Mouse (Mus musculus): ENCODE results near the gene Gm10283. TPM values are rescaled to one million over a fixed set of nuclear protein-coding genes. Genes with fewer than 3 reads are reported as not detected.

Gene Gm10283
- polyA plus RNA-seq, 1 experiment from 2014 or later: not detected

DNA sequence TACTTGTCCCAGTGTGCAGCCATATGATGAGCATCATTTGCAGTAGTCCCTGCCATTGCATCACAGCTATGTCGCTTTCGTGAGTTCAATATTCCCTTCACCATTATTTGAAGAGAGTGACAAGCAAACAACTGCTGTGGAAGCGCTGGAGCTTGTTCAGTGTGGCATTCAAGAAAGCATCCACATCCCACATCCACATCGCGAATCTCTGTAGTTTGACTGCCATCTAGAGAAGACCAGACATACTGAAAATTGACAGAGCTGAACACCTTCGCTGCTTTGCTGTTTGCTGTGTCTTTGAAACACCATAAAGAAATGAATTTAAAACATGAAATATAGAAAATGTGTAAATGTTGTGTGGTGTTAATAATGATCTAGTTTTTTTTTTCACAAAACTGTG is 58.0 kb downstream of the Gm10283 start:
- H3K9ac ChIP-seq: no peak overlapping the region
- no peak overlapping the region for H3K27ac ChIP-seq
- no peak overlapping the region for H3K4me3 ChIP-seq (replicated peaks)
- WGBS (ENCODE audit: insufficient replicate concordance): 56% methylated on average over 6 of the region's 6 CpGs
- H3K4me2 ChIP-seq: no peak overlapping the region
- no peak for DNase-seq
- no peaks in the 10 kb centered on the region for H3K36me3 ChIP-seq
- no peaks in the 10 kb centered on the region for H3K4me1 ChIP-seq (replicated peaks)
- no peak for ATAC-seq (ENCODE audit: low read depth)
- no peaks in the 10 kb centered on the region for H3K9me3 ChIP-seq (replicated peaks)
- no peaks in the 10 kb centered on the region for H3K27me3 ChIP-seq

- Histone ChIP-seq H3K9me3 (replicated peaks) (no peaks in the 10 kb centered on the region), H3K4me2 (no peak overlapping the region), H3K27me3 (no peaks in the 10 kb centered on the region), H3K4me1 (replicated peaks) (no peaks in the 10 kb centered on the region), H3K36me3 (no peaks in the 10 kb centered on the region), H3K27ac (no peak overlapping the region), H3K9ac (no peak overlapping the region), H3K4me3 (replicated peaks) (no peak overlapping the region)
- WGBS (ENCODE audit: insufficient replicate concordance): 59% methylated on average over 3 of the region's 3 CpGs
- DNase-seq: no peak
- ATAC-seq (ENCODE audit: low read depth): no peak
These were observed 64.4 kb downstream of the Gm10283 start for GRCm38 (mm10) chr8:60438557-60438956.

- Histone ChIP-seq H3K36me3 (no peaks in the 10 kb centered on the region), H3K27me3 (no peaks in the 10 kb centered on the region), H3K9me3 (replicated peaks) (no peaks in the 10 kb centered on the region), H3K27ac (no peak overlapping the region), H3K4me2 (no peak overlapping the region), H3K9ac (no peak overlapping the region), H3K4me3 (replicated peaks) (no peak overlapping the region), H3K4me1 (replicated peaks) (no peaks in the 10 kb centered on the region)
- DNase-seq (no peak), ATAC-seq (ENCODE audit: low read depth) (no peak)
- WGBS (ENCODE audit: insufficient replicate concordance): 66% methylated on average over 3 of the region's 3 CpGs
These were observed 66.1 kb downstream of the Gm10283 start for GRCm38 (mm10) chr8:60436872-60437271.

- no peak for DNase-seq
- H3K9ac ChIP-seq: no peak overlapping the region
These were observed 70.3 kb downstream of the Gm10283 start for GRCm38 (mm10) chr8:60432649-60433048.

GRCm38 (mm10) chr8:60406358-60406757 is 96.6 kb downstream of the Gm10283 start:
- Histone ChIP-seq H3K27ac (no peak overlapping the region), H3K4me3 (replicated peaks) (no peak overlapping the region), H3K4me1 (replicated peaks) (no peaks in the 10 kb centered on the region), H3K9ac (no peak overlapping the region), H3K27me3 (no peaks in the 10 kb centered on the region), H3K36me3 (no peaks in the 10 kb centered on the region), H3K4me2 (no peak overlapping the region), H3K9me3 (replicated peaks) (no peaks in the 10 kb centered on the region)
- DNase-seq (no peak), ATAC-seq (ENCODE audit: low read depth) (no peak)
- 72% methylated on average over 8 of the region's 8 CpGs for WGBS (ENCODE audit: insufficient replicate concordance)

More at GRCm38 (mm10) chr8:60432649-60433048, 70.3 kb downstream of the Gm10283 start:
- H3K4me3 ChIP-seq (replicated peaks): no peak overlapping the region
- H3K27me3 ChIP-seq: no peaks in the 10 kb centered on the region
- no peak overlapping the region for H3K4me2 ChIP-seq
- 67% methylated on average over 5 of the region's 5 CpGs for WGBS (ENCODE audit: insufficient replicate concordance)
- H3K4me1 ChIP-seq (replicated peaks): no peaks in the 10 kb centered on the region
- ATAC-seq (ENCODE audit: low read depth): no peak
- H3K36me3 ChIP-seq: no peaks in the 10 kb centered on the region
- no peaks in the 10 kb centered on the region for H3K9me3 ChIP-seq (replicated peaks)
- no peak overlapping the region for H3K27ac ChIP-seq

DNA sequence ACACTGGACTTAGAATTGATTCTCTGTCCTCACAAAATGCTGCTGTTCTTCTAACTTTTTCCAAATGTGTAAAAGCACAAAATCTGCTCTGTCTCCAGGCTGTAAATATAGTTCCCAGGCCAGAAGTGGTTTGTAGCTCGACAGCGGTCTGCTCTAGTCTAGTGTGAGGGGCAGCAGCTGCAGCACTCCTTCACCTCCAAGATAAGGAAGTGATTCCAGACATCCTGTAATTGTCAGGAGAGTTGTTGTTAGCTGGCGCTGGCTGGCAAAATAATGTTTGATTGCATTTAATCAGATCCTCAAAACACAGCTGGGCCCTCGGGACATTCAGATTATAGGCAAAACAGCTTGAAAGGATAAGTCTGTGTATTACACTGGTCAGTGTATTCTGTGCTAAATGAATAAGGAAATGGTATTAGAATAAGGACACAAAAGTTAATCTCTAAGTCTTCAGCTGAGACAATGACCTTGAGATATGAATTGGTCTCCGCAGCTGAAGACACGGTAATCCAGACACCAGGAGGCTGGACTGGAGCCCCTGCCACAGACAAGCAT is 97.9 kb downstream of the Gm10283 start:
- Histone ChIP-seq H3K4me3 (replicated peaks) (no peak overlapping the region), H3K4me1 (replicated peaks) (no peaks in the 10 kb centered on the region), H3K9me3 (replicated peaks) (no peaks in the 10 kb centered on the region), H3K9ac (no peak overlapping the region), H3K36me3 (no peaks in the 10 kb centered on the region), H3K27ac (no peak overlapping the region), H3K27me3 (no peaks in the 10 kb centered on the region), H3K4me2 (no peak overlapping the region)
- no peak for ATAC-seq (ENCODE audit: low read depth)
- no peak for DNase-seq
- WGBS (ENCODE audit: insufficient replicate concordance): 32% methylated on average over 6 of the region's 6 CpGs

DNA sequence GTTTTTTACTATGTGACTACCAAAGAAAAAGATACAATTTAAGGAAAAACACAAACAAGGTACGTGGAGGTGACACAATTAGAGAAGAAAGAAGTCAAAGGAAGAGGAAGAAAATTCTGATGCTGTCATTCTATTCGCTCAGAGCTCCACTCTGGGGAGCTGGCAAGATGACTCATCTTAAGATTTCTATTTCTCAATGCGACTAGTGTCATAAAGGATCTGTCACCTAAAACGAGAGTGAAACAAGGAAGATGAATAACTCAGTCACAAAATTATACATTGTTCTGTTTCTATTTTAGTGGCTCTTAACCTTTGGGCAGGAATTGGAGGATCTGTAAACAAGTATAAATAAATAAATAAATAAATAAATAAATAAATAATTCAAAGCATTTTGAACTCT is 109.3 kb downstream of the Gm10283 start:
- WGBS (ENCODE audit: insufficient replicate concordance): 46% methylated on average over 4 of the region's 4 CpGs
- no peaks in the 10 kb centered on the region for H3K36me3 ChIP-seq
- no peak for DNase-seq

GRCm38 (mm10) chr8:60386589-60386988 is 116.4 kb downstream of the Gm10283 start:
- Histone ChIP-seq H3K4me3 (replicated peaks) (no peak overlapping the region), H3K27ac (no peak overlapping the region), H3K36me3 (no peaks in the 10 kb centered on the region), H3K27me3 (no peaks in the 10 kb centered on the region), H3K4me2 (no peak overlapping the region), H3K4me1 (replicated peaks) (no peaks in the 10 kb centered on the region), H3K9ac (no peak overlapping the region), H3K9me3 (replicated peaks) (no peaks in the 10 kb centered on the region)
- DNase-seq: no peak
- WGBS (ENCODE audit: insufficient replicate concordance): 71% methylated on average over 2 of the region's 2 CpGs
- no peak for ATAC-seq (ENCODE audit: low read depth)

More for the DNA sequence above, 109.3 kb downstream of the Gm10283 start:
- Histone ChIP-seq H3K27ac (no peak overlapping the region), H3K9me3 (replicated peaks) (no peaks in the 10 kb centered on the region), H3K4me1 (replicated peaks) (no peaks in the 10 kb centered on the region), H3K4me3 (replicated peaks) (no peak overlapping the region), H3K9ac (no peak overlapping the region), H3K27me3 (no peaks in the 10 kb centered on the region), H3K4me2 (no peak overlapping the region)
- no peak for ATAC-seq (ENCODE audit: low read depth)

Other genes starting within 250 kb of the Gm10283 start
- 5.6 and 6.2 TPM in 2 replicates for gene Aadat, start 2.7 kb upstream of the Gm10283 start, polyA plus RNA-seq (2015; fragmentation: Nextera tagmentation; extraction: Ambion mirVana)
- 0.27 and 0.35 TPM in 2 replicates for gene Mfap3l, start 129.6 kb upstream of the Gm10283 start, polyA plus RNA-seq (2015; fragmentation: Nextera tagmentation; extraction: Ambion mirVana)

Measured in liver, embryonic 13.5 days (tissue).